Mouse (Mus musculus): Measurements from ENCODE around the gene Gtf2ird1.

DNA sequence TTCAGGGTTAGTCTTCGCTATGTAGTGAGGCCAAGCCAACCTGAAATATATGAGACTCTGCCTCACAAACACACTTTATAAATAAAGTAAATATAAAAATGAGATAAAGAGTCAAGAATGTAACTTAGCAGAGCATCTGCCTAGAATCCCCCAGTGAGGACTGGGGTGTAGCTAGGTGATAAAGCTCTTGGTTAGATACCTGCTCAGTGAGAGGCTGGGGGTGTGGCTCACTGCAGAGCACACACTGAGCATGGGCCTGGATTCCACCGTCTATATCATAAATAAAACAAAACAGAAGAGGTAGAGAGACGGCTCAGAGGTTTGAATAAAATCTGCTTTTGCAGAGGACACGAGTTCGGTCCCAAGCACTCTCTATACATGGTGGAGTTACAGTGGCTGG, 7.7 kb upstream of the Gtf2ird1 start:
- TF ChIP-seq CTCF (conservative IDR thresholded peaks at IDR 0.05; ENCODE audit: insufficient read depth, insufficient read length, low read depth, low read length) (no peak), POLR2A (IDR thresholded peaks at IDR 0.05; ENCODE audit: low read depth, low read length) (no peak)
